Mouse (Mus musculus): ENCODE measurements around the gene Nfyb. TPM values are rescaled to one million over a fixed set of nuclear protein-coding genes. Genes with fewer than 3 reads are reported as not detected.

The Nfyb gene
- polyA plus RNA-seq, 1 experiment from 2014 or later, result 68.9 TPM

DNA sequence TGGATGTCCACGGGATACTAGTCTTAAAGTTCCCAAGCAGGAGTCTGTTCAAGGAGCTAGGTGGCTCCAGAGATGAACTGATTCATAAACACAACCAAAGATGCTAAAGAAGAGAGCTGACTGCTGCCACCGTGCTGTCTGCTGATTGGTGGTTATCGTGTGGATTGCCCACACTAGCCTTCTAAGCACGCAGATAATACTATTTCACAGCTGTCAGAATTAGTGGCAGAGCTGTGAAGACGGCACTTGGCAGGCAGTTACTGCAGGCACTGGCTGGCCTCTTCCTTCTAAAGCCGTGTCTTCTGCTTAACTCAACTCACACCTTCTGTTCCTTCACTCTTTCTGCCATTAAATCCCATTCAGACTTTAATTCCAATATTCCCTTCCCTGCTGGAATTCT is 5.6 kb downstream of the Nfyb start:
- Histone ChIP-seq H3K4me1 (peaks cover 58% of the 10 kb centered on the region), H3K4me3 (no peak overlapping the region), H3K27ac (peak overlapping the region; percentile 44), H3K4me2 (no peak overlapping the region), H3K36me3 (ENCODE audit: poor library complexity, severe bottlenecking) (peaks cover 76% of the 10 kb centered on the region), H3K9ac (no peak overlapping the region), H3K27me3 (no peaks in the 10 kb centered on the region), H3K9me3 (replicated peaks) (no peaks in the 10 kb centered on the region)
- WGBS, result 74% methylated on average over 6 of the region's 6 CpGs
- ATAC-seq, result no peak

- H3K9ac ChIP-seq, result no peak overlapping the region
Observed at GRCm38 (mm10) chr10:82757341-82757740, 6.6 kb downstream of the Nfyb start.

DNA sequence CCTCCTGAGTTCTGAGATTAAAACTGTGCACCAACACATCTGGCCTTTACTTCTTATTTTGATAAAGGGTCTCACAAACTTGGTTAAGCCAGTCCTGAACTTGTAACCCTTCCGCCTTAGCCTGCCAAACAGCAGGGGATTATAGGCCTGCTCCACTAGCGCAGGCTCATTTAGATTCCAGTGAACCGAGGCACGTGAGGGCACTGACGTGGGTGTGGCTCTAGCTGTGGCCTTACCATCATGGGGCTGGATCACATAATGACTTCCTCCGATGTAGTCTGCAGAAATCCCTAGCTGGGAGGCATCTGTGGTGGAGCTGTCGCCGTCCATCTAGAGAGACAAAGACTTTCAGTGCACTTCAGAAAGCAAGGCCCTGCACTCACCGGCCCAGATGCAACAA is 7.5 kb downstream of the Nfyb start:
- WGBS, result 91% methylated on average over 9 of the region's 9 CpGs
- peaks cover 47% of the 10 kb centered on the region for H3K4me1 ChIP-seq
- ATAC-seq, result no peak

More at GRCm38 (mm10) chr10:82757341-82757740, 6.6 kb downstream of the Nfyb start:
- Histone ChIP-seq H3K27me3 (no peaks in the 10 kb centered on the region), H3K4me3 (no peak overlapping the region), H3K4me1 (peaks cover 55% of the 10 kb centered on the region), H3K27ac (peak overlapping the region; percentile 31; the same call in 1 of the 2 replicates), H3K9me3 (replicated peaks) (no peaks in the 10 kb centered on the region), H3K4me2 (peak overlapping the region; percentile 6; the same call in 1 of the 2 replicates), H3K36me3 (ENCODE audit: poor library complexity, severe bottlenecking) (peaks cover 87% of the 10 kb centered on the region)
- ATAC-seq, result no peak
- 48% methylated on average over 9 of the region's 9 CpGs for WGBS

DNA sequence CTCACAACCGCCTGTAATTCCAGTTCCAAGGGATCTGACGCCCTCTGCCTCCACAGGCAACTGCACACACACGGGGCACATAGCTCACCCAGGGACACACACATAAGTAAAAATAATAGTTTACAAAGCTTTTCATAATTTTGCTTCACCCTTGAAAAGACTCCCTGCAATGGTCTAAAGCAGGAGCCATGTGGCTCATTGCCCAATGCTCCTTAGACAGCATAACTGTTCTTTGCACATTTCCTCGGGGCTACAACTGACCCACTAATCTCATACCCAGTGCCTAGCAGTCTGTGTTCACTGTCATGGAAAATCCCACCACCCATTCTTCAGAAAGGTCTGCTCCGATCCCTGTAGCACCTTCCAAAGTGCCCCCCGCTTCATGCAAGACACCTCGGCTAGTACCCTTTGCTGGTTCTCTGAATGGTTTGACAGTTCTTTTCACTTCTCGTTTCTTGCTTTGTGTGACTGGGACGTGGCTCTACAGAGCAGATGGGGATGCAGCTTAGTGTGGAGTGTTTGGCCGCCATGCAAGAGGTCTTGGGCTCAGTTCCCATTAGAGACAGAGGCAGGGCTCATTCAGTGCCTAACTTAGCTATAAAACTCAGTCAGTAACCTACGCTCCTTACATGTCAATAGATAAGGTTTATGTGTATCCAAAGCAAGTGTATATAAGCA is 8.6 kb downstream of the Nfyb start:
- Histone ChIP-seq H3K4me2 (no peak overlapping the region), H3K27me3 (no peaks in the 10 kb centered on the region), H3K4me3 (no peak overlapping the region), H3K9me3 (replicated peaks) (no peaks in the 10 kb centered on the region), H3K36me3 (ENCODE audit: poor library complexity, severe bottlenecking) (peaks cover 97% of the 10 kb centered on the region), H3K27ac (peak overlapping the region; percentile 57; the same call in 1 of the 2 replicates), H3K9ac (no peak overlapping the region), H3K4me1 (peaks cover 36% of the 10 kb centered on the region)
- no peak; the same call in 1 of the 2 replicates for ATAC-seq
- WGBS, result 88% methylated on average over 11 of the region's 11 CpGs

More for the DNA sequence above, 7.5 kb downstream of the Nfyb start:
- H3K27ac ChIP-seq, result no peak overlapping the region
- no peaks in the 10 kb centered on the region for H3K27me3 ChIP-seq
- no peaks in the 10 kb centered on the region for H3K9me3 ChIP-seq (replicated peaks)
- no peak overlapping the region for H3K4me2 ChIP-seq
- H3K9ac ChIP-seq, result no peak overlapping the region
- no peak overlapping the region for H3K4me3 ChIP-seq
- H3K36me3 ChIP-seq (ENCODE audit: poor library complexity, severe bottlenecking), result peaks cover 95% of the 10 kb centered on the region

DNA sequence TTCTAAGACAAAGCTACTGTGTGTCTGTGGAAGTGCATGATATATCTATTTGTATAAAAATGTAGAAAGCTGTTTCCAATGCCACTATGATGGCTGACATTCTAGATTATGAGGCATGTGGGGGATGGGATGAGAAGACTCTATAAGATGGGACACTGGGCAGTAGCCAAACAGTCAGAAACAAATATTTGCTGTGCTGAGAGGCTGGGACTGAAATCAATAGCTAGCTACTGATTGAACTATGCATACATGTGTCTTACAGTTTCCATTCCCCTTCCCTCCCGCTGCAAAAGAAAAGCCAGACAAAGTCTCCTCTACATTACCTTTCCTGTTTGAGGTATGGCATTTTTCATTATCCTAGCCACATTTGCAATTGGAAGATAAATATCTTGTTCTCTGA is 9.3 kb downstream of the Nfyb start:
- WGBS, result 95% methylated on average over 1 of the region's 1 CpGs
- no peaks in the 10 kb centered on the region for H3K9me3 ChIP-seq (replicated peaks)
- no peak overlapping the region for H3K4me3 ChIP-seq
- peaks cover 28% of the 10 kb centered on the region for H3K4me1 ChIP-seq
- no peak overlapping the region for H3K27ac ChIP-seq
- no peak overlapping the region for H3K9ac ChIP-seq
- no peak for ATAC-seq
- H3K36me3 ChIP-seq (ENCODE audit: poor library complexity, severe bottlenecking), result peaks cover 94% of the 10 kb centered on the region
- H3K27me3 ChIP-seq, result no peaks in the 10 kb centered on the region
- H3K4me2 ChIP-seq, result no peak overlapping the region

GRCm38 (mm10) chr10:82752921-82753320 is 11.0 kb downstream of the Nfyb start:
- Histone ChIP-seq H3K4me1 (peaks cover 11% of the 10 kb centered on the region), H3K27me3 (no peaks in the 10 kb centered on the region), H3K9ac (no peak overlapping the region), H3K9me3 (replicated peaks) (no peaks in the 10 kb centered on the region), H3K36me3 (ENCODE audit: poor library complexity, severe bottlenecking) (peaks cover 94% of the 10 kb centered on the region), H3K27ac (no peak overlapping the region), H3K4me3 (no peak overlapping the region), H3K4me2 (no peak overlapping the region)
- 98% methylated on average over 3 of the region's 3 CpGs for WGBS
- ATAC-seq, result no peak

GRCm38 (mm10) chr10:82750778-82751177 is 13.2 kb downstream of the Nfyb start:
- Histone ChIP-seq H3K4me2 (no peak overlapping the region), H3K27me3 (no peaks in the 10 kb centered on the region), H3K4me1 (no peaks in the 10 kb centered on the region), H3K36me3 (ENCODE audit: poor library complexity, severe bottlenecking) (peaks cover 91% of the 10 kb centered on the region), H3K4me3 (no peak overlapping the region), H3K9me3 (replicated peaks) (no peaks in the 10 kb centered on the region), H3K9ac (no peak overlapping the region), H3K27ac (no peak overlapping the region)
- WGBS, result 94% methylated on average over 6 of the region's 6 CpGs
- ATAC-seq, result no peak

DNA sequence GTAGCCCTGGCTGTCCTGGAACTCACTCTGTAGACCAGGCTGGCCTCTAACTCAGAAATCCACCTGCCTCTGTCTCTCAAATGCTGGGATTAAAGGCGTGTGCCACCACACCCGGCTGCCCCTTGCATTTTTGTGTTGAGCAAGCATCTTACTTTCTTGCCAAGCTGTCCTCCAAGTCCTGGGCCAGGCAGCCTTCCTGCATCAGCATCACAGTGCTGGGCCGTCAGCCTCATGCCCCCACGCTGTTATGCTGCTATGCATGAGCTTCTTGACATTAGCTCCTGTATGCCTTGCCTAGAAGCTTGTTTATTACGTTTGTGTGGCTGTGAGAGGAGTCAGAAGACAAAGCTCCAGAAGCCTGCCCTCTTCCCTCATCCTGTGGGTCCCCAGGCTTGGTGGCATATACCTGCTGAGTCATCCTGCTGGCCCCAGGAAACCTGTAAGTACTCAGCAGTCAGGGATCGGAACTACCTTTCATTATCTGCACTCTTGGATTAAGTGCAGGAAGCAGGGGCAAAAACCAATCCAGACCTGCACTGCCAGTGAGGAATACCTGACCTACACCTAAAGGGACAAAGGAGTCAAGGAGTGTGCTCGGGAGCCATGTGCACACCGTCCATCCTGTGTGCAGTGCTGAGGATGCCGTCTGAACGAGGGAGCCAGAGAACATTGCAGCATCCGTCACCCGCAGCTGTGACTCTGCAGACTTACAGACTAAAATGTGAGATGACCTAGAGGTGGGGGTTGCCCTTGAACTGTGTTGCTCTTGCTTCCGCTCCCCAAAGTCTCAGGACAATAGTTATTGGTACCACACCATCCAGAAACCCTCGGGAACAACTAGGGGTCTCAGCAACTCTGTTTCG is 16.7 kb downstream of the Nfyb start:
- no peak for ATAC-seq
- no peak overlapping the region for H3K9ac ChIP-seq
- H3K36me3 ChIP-seq (ENCODE audit: poor library complexity, severe bottlenecking), result peaks cover 79% of the 10 kb centered on the region
- H3K4me2 ChIP-seq, result no peak overlapping the region
- H3K9me3 ChIP-seq (replicated peaks), result no peaks in the 10 kb centered on the region
- H3K27ac ChIP-seq, result no peak overlapping the region
- WGBS, result 90% methylated on average over 15 of the region's 15 CpGs
- no peak overlapping the region for H3K4me3 ChIP-seq
- no peaks in the 10 kb centered on the region for H3K27me3 ChIP-seq
- H3K4me1 ChIP-seq, result no peaks in the 10 kb centered on the region

GRCm38 (mm10) chr10:82745301-82745700 is 18.6 kb downstream of the Nfyb start:
- H3K4me2 ChIP-seq, result no peak overlapping the region
- H3K4me1 ChIP-seq, result no peaks in the 10 kb centered on the region
- WGBS, result 90% methylated on average over 5 of the region's 5 CpGs
- no peak for ATAC-seq
- no peak overlapping the region for H3K9ac ChIP-seq
- no peak overlapping the region for H3K27ac ChIP-seq
- H3K27me3 ChIP-seq, result no peaks in the 10 kb centered on the region
- no peak overlapping the region for H3K4me3 ChIP-seq
- no peaks in the 10 kb centered on the region for H3K9me3 ChIP-seq (replicated peaks)
- H3K36me3 ChIP-seq (ENCODE audit: poor library complexity, severe bottlenecking), result peaks cover 60% of the 10 kb centered on the region

DNA sequence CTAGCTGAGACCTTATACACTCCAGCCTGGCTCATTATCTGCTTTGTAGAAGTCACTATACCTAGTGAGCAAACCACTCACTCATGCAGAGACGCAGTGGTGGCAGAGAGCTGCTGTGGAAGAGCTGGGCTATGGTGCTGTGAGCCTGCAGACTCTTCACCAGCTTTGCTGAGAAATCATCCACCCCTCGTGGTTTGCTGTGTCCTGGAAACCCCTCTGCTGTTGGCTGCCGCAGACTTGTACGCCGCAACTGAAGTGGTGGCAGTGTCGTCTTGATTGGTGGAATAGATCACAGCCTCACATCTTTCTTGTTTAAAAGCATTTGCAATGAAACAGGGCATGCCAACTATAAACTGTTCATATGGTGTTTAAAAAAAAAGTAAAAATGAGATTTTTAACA is 19.6 kb downstream of the Nfyb start:
- no peaks in the 10 kb centered on the region for H3K9me3 ChIP-seq (replicated peaks)
- H3K27ac ChIP-seq, result no peak overlapping the region
- 87% methylated on average over 6 of the region's 6 CpGs for WGBS
- ATAC-seq, result no peak
- H3K4me1 ChIP-seq, result no peaks in the 10 kb centered on the region
- no peak overlapping the region for H3K4me3 ChIP-seq
- no peak overlapping the region for H3K9ac ChIP-seq
- peaks cover 64% of the 10 kb centered on the region for H3K36me3 ChIP-seq (ENCODE audit: poor library complexity, severe bottlenecking)
- no peaks in the 10 kb centered on the region for H3K27me3 ChIP-seq
- no peak overlapping the region for H3K4me2 ChIP-seq

- no peaks in the 10 kb centered on the region for H3K4me1 ChIP-seq
- peaks cover 58% of the 10 kb centered on the region for H3K36me3 ChIP-seq (ENCODE audit: poor library complexity, severe bottlenecking)
Observed at GRCm38 (mm10) chr10:82742578-82742977, 21.4 kb downstream of the Nfyb start.

GRCm38 (mm10) chr10:82741876-82742275 is 22.1 kb downstream of the Nfyb start:
- Histone ChIP-seq H3K4me2 (no peak overlapping the region), H3K36me3 (ENCODE audit: poor library complexity, severe bottlenecking) (peaks cover 55% of the 10 kb centered on the region), H3K27ac (no peak overlapping the region), H3K4me1 (no peaks in the 10 kb centered on the region), H3K9me3 (replicated peaks) (no peaks in the 10 kb centered on the region), H3K4me3 (no peak overlapping the region), H3K9ac (no peak overlapping the region), H3K27me3 (no peaks in the 10 kb centered on the region)
- ATAC-seq, result no peak
- WGBS, result 91% methylated on average over 4 of the region's 4 CpGs

More at GRCm38 (mm10) chr10:82742578-82742977, 21.4 kb downstream of the Nfyb start:
- no peak overlapping the region for H3K4me2 ChIP-seq
- no peak overlapping the region for H3K27ac ChIP-seq
- no peak overlapping the region for H3K4me3 ChIP-seq
- no peak for ATAC-seq
- no peaks in the 10 kb centered on the region for H3K9me3 ChIP-seq (replicated peaks)
- no peak overlapping the region for H3K9ac ChIP-seq
- WGBS, result 68% methylated on average over 1 of the region's 1 CpGs
- H3K27me3 ChIP-seq, result no peaks in the 10 kb centered on the region
